Mouse (Mus musculus): ENCODE results near the gene Tmppe.

Tmppe gene

GRCm38 (mm10) chr9:114394677-114395076 is 6.2 kb upstream of the Tmppe start:
- in situ Hi-C loops (cut with MboI, MseI) = no loop called here

GRCm38 (mm10) chr9:114395258-114395657 is 5.6 kb upstream of the Tmppe start:
- in situ Hi-C loops (cut with MboI, MseI) = no loop called here

GRCm38 (mm10) chr9:114399680-114400079 is 1.2 kb upstream of the Tmppe start:
- in situ Hi-C loops (cut with MboI, MseI) = no loop called here

GRCm38 (mm10) chr9:114400588-114400948 is 337 bp upstream of the Tmppe start:
- in situ Hi-C loops (cut with MboI, MseI) = no loop called here

- in situ Hi-C loops (cut with MboI, MseI) = no loop called here
Measured at GRCm38 (mm10) chr9:114401685-114402080, 778 bp downstream of the Tmppe start.

- in situ Hi-C loops (cut with MboI, MseI) = no loop called here
Measured at GRCm38 (mm10) chr9:114407676-114408075, 6.8 kb downstream of the Tmppe start.

GRCm38 (mm10) chr9:114410313-114410862 is 9.5 kb downstream of the Tmppe start:
- in situ Hi-C loops (cut with MboI, MseI) = no loop called here

GRCm38 (mm10) chr9:114411295-114411694 is 10.4 kb downstream of the Tmppe start:
- in situ Hi-C loops (cut with MboI, MseI) = no loop called here

GRCm38 (mm10) chr9:114412406-114412805 is 11.5 kb downstream of the Tmppe start:
- in situ Hi-C loops (cut with MboI, MseI) = no loop called here

GRCm38 (mm10) chr9:114413866-114414265 is 13.0 kb downstream of the Tmppe start:
- in situ Hi-C loops (cut with MboI, MseI) = no loop called here

- in situ Hi-C loops (cut with MboI, MseI) = loop anchor here (5.0 kb wide), 2 partner anchors 87 to 167 kb away; partner anchors contain the start of gene Ccr4
Measured at GRCm38 (mm10) chr9:114415701-114416100, 14.8 kb downstream of the Tmppe start.

- in situ Hi-C loops (cut with MboI, MseI) = loop anchor here (5.0 kb wide), 2 partner anchors 85 to 165 kb away; partner anchors contain the start of gene Ccr4
Measured at GRCm38 (mm10) chr9:114416646-114417517, 16.0 kb downstream of the Tmppe start.

GRCm38 (mm10) chr9:114418187-114418586 is 17.3 kb downstream of the Tmppe start:
- in situ Hi-C loops (cut with MboI, MseI) = loop anchor here (5.0 kb wide), 2 partner anchors 84 to 164 kb away; partner anchors contain the start of gene Ccr4

GRCm38 (mm10) chr9:114420443-114420842 is 19.5 kb downstream of the Tmppe start:
- in situ Hi-C loops (cut with MboI, MseI) = no loop called here

GRCm38 (mm10) chr9:114421045-114421444 is 20.1 kb downstream of the Tmppe start:
- in situ Hi-C loops (cut with MboI, MseI) = no loop called here

- in situ Hi-C loops (cut with MboI, MseI) = no loop called here
Measured at GRCm38 (mm10) chr9:114421797-114422196, 20.9 kb downstream of the Tmppe start.

- in situ Hi-C loops (cut with MboI, MseI) = no loop called here
Measured at GRCm38 (mm10) chr9:114425576-114425975, 24.7 kb downstream of the Tmppe start.

- in situ Hi-C loops (cut with MboI, MseI) = no loop called here
Measured at GRCm38 (mm10) chr9:114426201-114426600, 25.3 kb downstream of the Tmppe start.

- in situ Hi-C loops (cut with MboI, MseI) = no loop called here
Measured at GRCm38 (mm10) chr9:114427425-114427824, 26.5 kb downstream of the Tmppe start.

GRCm38 (mm10) chr9:114428103-114428834 is 27.4 kb downstream of the Tmppe start:
- in situ Hi-C loops (cut with MboI, MseI) = no loop called here

GRCm38 (mm10) chr9:114435668-114436067 is 34.8 kb downstream of the Tmppe start:
- in situ Hi-C loops (cut with MboI, MseI) = no loop called here

- in situ Hi-C loops (cut with MboI, MseI) = no loop called here
Measured at GRCm38 (mm10) chr9:114440548-114440947, 39.6 kb downstream of the Tmppe start.

Measured in regulatory T cell (primary cell).